ENCODE assay signal across 10 mouse cellular contexts in genomic region chr7:18923711-18924191, GRCm38 (mm10). TPM values are rescaled to one million over a fixed set of nuclear protein-coding genes. Genes with fewer than 3 reads are reported as not detected.
A peak's percentile ranks its signal among the peaks of the same experiment; 100 is the strongest.
DNase-seq lines count a peak whose midpoint lies in the region; ATAC-seq and TF ChIP-seq lines count a peak whose summit lies in the region.
"Had no signal": no experiment of that assay in that cellular context is flagged by ENCODE, and none has a peak within 500 bp of the region (broad histone marks: within the 10 kb centered on the region; RNA-seq: fewer than 3 reads in every experiment).

No protein-coding gene starts in this region.

- no peaks in the 10 kb centered on the region for H3K9me3 ChIP-seq in forebrain, embryonic 13.5 days (replicated peaks)
- H3K9me3 ChIP-seq in liver, postnatal 0 days (ENCODE audit: low read length): no peaks in the 10 kb centered on the region
- H3K9me3 ChIP-seq: embryonic facial prominence, embryonic 13.5 days had no signal

- H3K36me3 ChIP-seq in forebrain, embryonic 13.5 days (ENCODE audit: poor library complexity, severe bottlenecking): no peaks in the 10 kb centered on the region
- H3K36me3 ChIP-seq in liver, postnatal 0 days (replicated peaks; ENCODE audit: insufficient read depth, low read length): no peaks in the 10 kb centered on the region
- H3K36me3 ChIP-seq: embryonic facial prominence, embryonic 13.5 days had no signal

- H3K9ac ChIP-seq in forebrain, embryonic 13.5 days: peak overlapping the region; percentile 37; the same call in 1 of the 2 replicates
- H3K9ac ChIP-seq in liver, postnatal 0 days (replicated peaks): no peak overlapping the region
- H3K9ac ChIP-seq: embryonic facial prominence, embryonic 13.5 days; lung, embryonic 14.5 days had no signal

- TF ChIP-seq EP300 in liver, postnatal 0 days (IDR thresholded peaks at IDR 0.05; ENCODE audit: low read depth): no peak

- peak; percentile 31 to 46 for DNase-seq in layer of hippocampus, postnatal 10 days (ENCODE audit: low spot score in 2 of 2)
- no peak for DNase-seq in layer of hippocampus, postnatal 25 days (ENCODE audit: extremely low spot score in 1 of 2, low spot score in 1 of 2)
- DNase-seq in left cerebral cortex, postnatal 4 days: peak; percentile 87
- peak; percentile 68 to 84 for DNase-seq in right cerebral cortex, postnatal 10 days (ENCODE audit: low spot score in 2 of 2)
- DNase-seq in liver, postnatal 0 days: no peak
- DNase-seq in kidney, adult 8-10 months: no peak
- DNase-seq: lung, embryonic 14.5 days had no signal

- WGBS in forebrain, embryonic 13.5 days: 16% methylated on average over 4 of the region's 4 CpGs
- WGBS in liver, postnatal 0 days (ENCODE audit: insufficient replicate concordance): 38% methylated on average over 4 of the region's 4 CpGs

- H3K4me2 ChIP-seq in forebrain, embryonic 13.5 days: peak overlapping the region; percentile 46
- no peak overlapping the region for H3K4me2 ChIP-seq in liver, postnatal 0 days (ENCODE audit: low read depth, low read length)
- H3K4me2 ChIP-seq: embryonic facial prominence, embryonic 13.5 days; lung, embryonic 14.5 days had no signal

- no peak for ATAC-seq in forebrain, embryonic 13.5 days
- ATAC-seq in liver, postnatal 0 days: no peak
- ATAC-seq in erythroblast, adult 5-6 weeks (replicated peaks; ENCODE audit: low FRiP score, poor library complexity, severe bottlenecking): no peak

- no peak for TF ChIP-seq CTCF in liver, postnatal 0 days (IDR thresholded peaks at IDR 0.05; ENCODE audit: low read depth)

- peak overlapping the region; percentile 90 for H3K27ac ChIP-seq in forebrain, embryonic 13.5 days
- no peak overlapping the region for H3K27ac ChIP-seq in liver, postnatal 0 days (ENCODE audit: low read depth)
- H3K27ac ChIP-seq: embryonic facial prominence, embryonic 13.5 days had no signal

- no peaks in the 10 kb centered on the region for H3K27me3 ChIP-seq in forebrain, embryonic 13.5 days
- H3K27me3 ChIP-seq in liver, postnatal 0 days (ENCODE audit: insufficient read depth, low read length): peaks cover 52% of the 10 kb centered on the region

- intact Hi-C loops in left cerebral cortex, postnatal 4 days (cut with DNase I): no loop called here

- H3K4me1 ChIP-seq in forebrain, embryonic 13.5 days: peaks cover 62% of the 10 kb centered on the region
- H3K4me1 ChIP-seq in liver, postnatal 0 days (ENCODE audit: insufficient read depth): peaks cover 6% of the 10 kb centered on the region; the same call in 1 of the 2 replicates

- H3K4me3 ChIP-seq in forebrain, embryonic 13.5 days: no peak overlapping the region
- no peak overlapping the region for H3K4me3 ChIP-seq in liver, postnatal 0 days (ENCODE audit: low read depth, low read length)
- H3K4me3 ChIP-seq: embryonic facial prominence, embryonic 13.5 days had no signal

RNA-seq across cellular contexts. Expression of gene Nova2, which starts 1.9 kb away (rescaled TPM):
- 100 to 1,000 TPM; 106 to 112 TPM for total RNA-seq in layer of hippocampus, postnatal 10 days (2021)
- 10 to 100 TPM; 69.2 to 93.3 TPM for total RNA-seq in layer of hippocampus, postnatal 25 days (2021)
- polyA plus RNA-seq in forebrain, embryonic 13.5 days (2015; fragmentation: Nextera tagmentation; extraction: Ambion mirVana): 12.3 and 13.7 TPM in 2 replicates
- 100 to 1,000 TPM; 152 to 154 TPM for total RNA-seq in left cerebral cortex, postnatal 4 days (2021)
- 0.08 and 0.12 TPM in 2 replicates for polyA plus RNA-seq in liver, postnatal 0 days (2015; fragmentation: Nextera tagmentation; extraction: Ambion mirVana)
- not detected in 2 replicates for total RNA-seq in erythroblast, adult 5-6 weeks (2015; ENCODE audit: low replicate concordance)
- total RNA-seq in erythroblast, adult 5-6 weeks (2017; ENCODE audit: low replicate concordance): not detected in 2 replicates

RNA-seq across cellular contexts. Expression of gene Ccdc61, which starts 13.5 kb away (rescaled TPM):
- 10 to 100 TPM; 11.9 to 14.4 TPM for total RNA-seq in layer of hippocampus, postnatal 10 days (2021)
- 10 to 100 TPM in 1 of 2 experiments, 1 to 10 TPM in 1; 9.5 to 13.5 TPM for total RNA-seq in layer of hippocampus, postnatal 25 days (2021)
- polyA plus RNA-seq in forebrain, embryonic 13.5 days (2015; fragmentation: Nextera tagmentation; extraction: Ambion mirVana): 25.6 and 27.9 TPM in 2 replicates
- 10 to 100 TPM; 16.0 to 23.3 TPM for total RNA-seq in left cerebral cortex, postnatal 4 days (2021)
- 5.6 and 7.5 TPM in 2 replicates for polyA plus RNA-seq in liver, postnatal 0 days (2015; fragmentation: Nextera tagmentation; extraction: Ambion mirVana)
- total RNA-seq in erythroblast, adult 5-6 weeks (2015; ENCODE audit: low replicate concordance): 5.2 TPM in 1 of 2 replicates, not detected in the other
- 5.8 and 16.9 TPM in 2 replicates for total RNA-seq in erythroblast, adult 5-6 weeks (2017; ENCODE audit: low replicate concordance)

RNA-seq across cellular contexts. Expression of gene Pglyrp1, which starts 52.6 kb away (rescaled TPM):
- total RNA-seq in layer of hippocampus, postnatal 10 days (2021): 10 to 100 TPM; 22.0 to 27.9 TPM
- total RNA-seq in layer of hippocampus, postnatal 25 days (2021): 10 to 100 TPM in 1 of 2 experiments, 1 to 10 TPM in 1; 8.6 to 17.9 TPM
- 7.4 and 8.2 TPM in 2 replicates for polyA plus RNA-seq in forebrain, embryonic 13.5 days (2015; fragmentation: Nextera tagmentation; extraction: Ambion mirVana)
- 10 to 100 TPM; 16.1 to 16.8 TPM for total RNA-seq in left cerebral cortex, postnatal 4 days (2021)
- 118 and 119 TPM in 2 replicates for polyA plus RNA-seq in liver, postnatal 0 days (2015; fragmentation: Nextera tagmentation; extraction: Ambion mirVana)
- 330 and 397 TPM in 2 replicates for total RNA-seq in erythroblast, adult 5-6 weeks (2015; ENCODE audit: low replicate concordance)
- total RNA-seq in erythroblast, adult 5-6 weeks (2017; ENCODE audit: low replicate concordance): 26.8 and 56.7 TPM in 2 replicates

Comparison
In these comparisons a context has a peak if more than half of its experiments do, and no peak if none do; other contexts are left out.
1. DNase-seq: peak in layer of hippocampus, postnatal 10 days (2 of 2), left cerebral cortex, postnatal 4 days (single experiment) and right cerebral cortex, postnatal 10 days (2 of 2); none in layer of hippocampus, postnatal 25 days (0 of 2), liver, postnatal 0 days (single experiment) and kidney, adult 8-10 months (0 of 2).
2. RNA of gene Nova2, which starts 1.9 kb away (total RNA-seq): 152 to 154 TPM in left cerebral cortex, postnatal 4 days, 106 to 112 TPM in layer of hippocampus, postnatal 10 days and 69.2 to 93.3 TPM in layer of hippocampus, postnatal 25 days; not detected in erythroblast, adult 5-6 weeks; every median in the first group is over 10 times any median in the second.